Mouse (Mus musculus) bone marrow macrophage, adult 2 months (primary cell): ENCODE results near the gene Smndc1.

Experiments
- CTCF ChIP-seq: IDR thresholded peaks from 2 replicates; pipeline ENCODE4 v1.5.1; 2012; ENCODE audit warnings: low read depth, mild to moderate bottlenecking, low read length, moderate library complexity
- POLR2A ChIP-seq: IDR thresholded peaks from 2 replicates; pipeline ENCODE4 v1.6.1; 2012; ENCODE audit warnings: mild to moderate bottlenecking, low read depth, low read length, borderline replicate concordance

DNA sequence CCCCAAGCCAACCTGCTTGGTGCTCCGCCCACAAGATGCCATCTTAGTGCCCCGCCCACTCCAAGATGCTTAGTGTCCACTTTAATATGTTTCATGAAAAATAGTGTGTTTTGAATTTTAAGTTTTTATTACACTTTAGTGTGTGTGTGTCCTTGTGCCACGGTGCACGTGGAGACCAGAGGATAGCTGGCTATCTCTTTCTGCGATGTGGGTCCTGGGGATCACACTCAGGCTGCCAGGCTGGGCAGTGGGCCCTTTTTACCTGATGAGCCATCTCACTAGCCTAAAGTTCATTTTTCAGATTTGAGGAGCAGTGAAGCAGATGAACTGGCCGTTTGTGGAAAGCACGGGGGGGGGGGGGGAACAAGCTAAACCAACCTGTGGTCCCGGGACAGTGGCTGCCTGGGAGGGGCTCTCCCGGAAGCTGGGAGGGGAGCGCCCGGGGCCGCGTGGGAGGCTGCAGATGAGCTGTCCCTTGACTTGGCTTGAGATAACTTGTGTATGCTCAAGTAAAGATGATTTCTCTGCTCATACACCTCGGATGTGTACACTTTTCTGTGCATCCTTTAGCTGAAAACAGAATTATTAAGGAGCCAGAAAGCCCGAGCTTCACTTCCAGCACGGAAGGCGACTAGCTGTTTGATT is 19.4 kb upstream of the Smndc1 start:
- TF ChIP-seq POLR2A (no peak), CTCF (no peak)
